Mouse (Mus musculus) MEL (cell line): ENCODE results near the gene Copg2.

ENCODE experiments used
- CTCF ChIP-seq, 3 experiments: IDR thresholded peaks in 2 of 3; conservative IDR thresholded peaks in 1 of 3; 2 replicates each; pipeline ENCODE4 v1.5.1; 2011 to 2012; ENCODE audit warnings: low read length in 3 of 3, low read depth in 2 of 3, mild to moderate bottlenecking in 2 of 3, improper control_type of control experiment in 1 of 3, inconsistent platforms in 1 of 3, mixed read lengths in 1 of 3, moderate library complexity in 1 of 3; ENCODE audit not compliant: control insufficient read depth in 1 of 3, insufficient read depth in 1 of 3, poor library complexity in 1 of 3, severe bottlenecking in 1 of 3
- E2F4 ChIP-seq: IDR thresholded peaks from 2 replicates; pipeline ENCODE4 v1.6.1; 2011; ENCODE audit warnings: low read depth, low read length, improper control_type of control experiment, borderline replicate concordance
- EP300 ChIP-seq, 2 experiments: IDR thresholded peaks; 2 replicates each; pipeline ENCODE4 v1.6.1; 2011; ENCODE audit warnings: improper control_type of control experiment in 2 of 2, low read length in 2 of 2, low read depth in 1 of 2, mild to moderate bottlenecking in 1 of 2
- GATA1 ChIP-seq: IDR thresholded peaks from 2 replicates; pipeline ENCODE4 v1.6.1; 2011; ENCODE audit warnings: low read depth, low read length, improper control_type of control experiment
- KAT2A ChIP-seq: conservative IDR thresholded peaks from 2 replicates; pipeline ENCODE4 v1.6.1; 2012; ENCODE audit warnings: low read depth, low read length, improper control_type of control experiment, inconsistent platforms
- NRF1 ChIP-seq: IDR thresholded peaks from 2 replicates; pipeline ENCODE4 v1.6.1; 2014; ENCODE audit warnings: low read depth, mild to moderate bottlenecking, inconsistent platforms, low read length, improper control_type of control experiment, moderate library complexity; ENCODE audit not compliant: poor library complexity, insufficient read depth, severe bottlenecking
- POLR2A ChIP-seq, 2 experiments: IDR thresholded peaks; 2 replicates each; pipeline ENCODE4 v1.6.1; 2011 to 2012; ENCODE audit warnings: low read length in 2 of 2, mild to moderate bottlenecking in 2 of 2, control low read depth in 1 of 2, improper control_type of control experiment in 1 of 2, low read depth in 1 of 2, moderate library complexity in 1 of 2; ENCODE audit not compliant: control insufficient read depth in 1 of 2, insufficient read depth in 1 of 2, poor library complexity in 1 of 2
- RAD21 ChIP-seq: IDR thresholded peaks from 2 replicates; pipeline ENCODE4 v1.6.1; 2011; ENCODE audit warnings: mild to moderate bottlenecking, low read depth, low read length, improper control_type of control experiment
- TCF12 ChIP-seq: IDR thresholded peaks from 2 replicates; pipeline ENCODE4 v1.6.1; 2014; ENCODE audit warnings: low read depth, mild to moderate bottlenecking, inconsistent platforms, low read length, improper control_type of control experiment, moderate library complexity
- ZKSCAN1 ChIP-seq: IDR thresholded peaks from 2 replicates; pipeline ENCODE4 v1.6.1; 2012; ENCODE audit warnings: low read depth, mild to moderate bottlenecking, inconsistent platforms, low read length, improper control_type of control experiment, moderate library complexity
- ZMIZ1 ChIP-seq: IDR thresholded peaks from 2 replicates; pipeline ENCODE4 v1.6.1; 2012; ENCODE audit warnings: low read depth, mild to moderate bottlenecking, inconsistent platforms, low read length, improper control_type of control experiment, moderate library complexity

DNA sequence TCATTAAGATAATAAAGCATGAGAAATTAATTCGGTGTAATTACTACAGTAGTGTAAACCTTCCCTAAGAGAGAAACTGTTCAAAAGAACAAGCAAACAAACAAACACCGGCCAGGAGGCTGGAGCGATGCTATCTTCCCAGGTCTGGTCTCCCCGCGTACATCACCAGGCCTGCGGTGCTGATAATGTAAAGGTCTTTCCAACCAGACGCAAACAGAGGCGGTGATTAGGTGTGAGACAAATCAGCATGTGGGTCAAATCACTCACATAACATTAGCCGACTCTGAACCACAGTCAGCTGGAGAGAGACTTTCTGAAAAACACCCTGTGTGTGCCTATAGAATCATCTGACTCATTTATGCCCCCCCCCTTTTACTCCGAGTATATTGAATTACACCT, 185.2 kb downstream of the Copg2 start:
- TF ChIP-seq ZMIZ1 (no peak), RAD21 (no peak), POLR2A (IDR thresholded peaks at IDR 0.05; ENCODE audit: control insufficient read depth in 1 of 2, insufficient read depth in 1 of 2, low read depth in 1 of 2, low read length in 2 of 2, poor library complexity in 1 of 2) (no peak), GATA1 (no peak), KAT2A (no peak), NRF1 (no peak), TCF12 (no peak), E2F4 (no peak), ZKSCAN1 (no peak), EP300 (IDR thresholded peaks at IDR 0.05; ENCODE audit: low read depth in 1 of 2, low read length in 2 of 2) (peak; percentile 11 to 21; a peak in 1 of 4 replicates), CTCF (IDR thresholded peaks at IDR 0.05 in 2 of 3, conservative IDR thresholded peaks at IDR 0.05 in 1 of 3; ENCODE audit: control insufficient read depth in 1 of 3, insufficient read depth in 1 of 3, low read depth in 2 of 3, low read length in 3 of 3, poor library complexity in 1 of 3, severe bottlenecking in 1 of 3) (no peak)
